Mouse (Mus musculus): ENCODE measurements around the gene Gm6034.
"Not testable (repeated sequence)": the region's sequence is repeated elsewhere in the genome, so short reads cannot be mapped to it uniquely, and the experiment has no call there.

Gene Gm6034

DNA sequence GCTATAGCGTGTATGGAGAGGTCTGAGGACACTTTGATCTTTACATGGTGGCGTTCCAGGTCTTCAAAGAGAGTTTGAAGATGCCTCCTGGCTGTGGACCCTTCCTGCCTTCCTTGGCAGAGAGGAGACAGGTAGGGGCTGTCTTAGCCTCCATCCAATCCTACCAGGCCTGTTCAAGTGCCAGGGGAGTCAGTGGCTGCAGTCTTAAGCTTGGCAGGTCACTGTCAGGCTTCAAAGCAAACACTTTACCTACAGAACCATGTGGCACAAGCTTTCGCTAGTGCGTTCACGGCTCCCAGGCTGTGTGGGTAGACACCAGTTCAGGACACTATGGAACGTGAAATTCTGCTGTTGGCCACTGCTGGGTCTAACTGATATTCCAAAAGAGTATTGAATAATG lies 19.8 kb upstream of the Gm6034 start:
- no peak for DNase-seq (ENCODE audit: low spot score)

DNA sequence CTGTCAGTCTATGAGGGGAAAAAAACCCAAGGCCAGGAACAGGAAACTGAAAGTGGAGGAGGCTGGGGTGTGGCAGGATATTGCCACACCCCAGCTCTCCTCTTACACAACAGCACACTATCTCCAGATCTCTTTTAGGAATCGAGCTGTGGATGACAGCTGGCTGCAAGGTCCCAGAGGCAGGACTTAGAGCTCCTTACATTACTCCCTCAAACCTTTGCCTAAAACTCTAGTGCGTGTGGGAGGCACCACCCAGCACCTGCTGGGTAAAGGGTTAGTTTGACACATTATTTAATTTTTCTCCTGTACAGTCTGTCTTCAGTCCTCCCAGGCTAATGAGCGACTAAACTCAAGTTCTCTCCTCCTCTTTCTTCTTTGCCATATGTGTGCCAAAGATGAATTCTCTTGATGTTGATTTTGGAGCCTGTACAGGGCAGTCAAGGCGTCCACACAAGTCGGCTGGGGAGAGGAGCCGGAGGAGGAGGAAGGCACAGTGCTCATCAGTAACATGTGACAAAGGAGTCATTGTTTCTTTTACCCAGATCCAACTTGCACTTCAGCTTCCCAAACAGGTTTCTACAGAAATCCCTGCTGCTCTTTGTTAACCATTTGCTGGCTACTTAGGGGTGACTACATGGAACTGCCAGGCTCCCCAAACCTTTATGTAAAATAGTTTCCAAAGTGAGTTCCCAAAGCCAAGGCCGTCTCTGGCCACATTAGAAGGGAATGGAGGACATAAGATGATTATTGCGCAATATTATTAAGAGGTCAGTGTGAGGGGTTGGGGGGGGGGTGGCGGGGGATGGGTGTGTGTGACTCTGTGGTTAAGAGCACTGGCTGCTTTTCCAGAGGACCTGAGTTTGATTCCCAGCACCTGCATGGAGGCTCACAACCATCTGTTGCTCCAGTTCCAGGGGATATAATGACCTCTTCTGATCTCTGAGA lies 18.8 kb upstream of the Gm6034 start:
- DNase-seq (ENCODE audit: low spot score): no peak

DNA sequence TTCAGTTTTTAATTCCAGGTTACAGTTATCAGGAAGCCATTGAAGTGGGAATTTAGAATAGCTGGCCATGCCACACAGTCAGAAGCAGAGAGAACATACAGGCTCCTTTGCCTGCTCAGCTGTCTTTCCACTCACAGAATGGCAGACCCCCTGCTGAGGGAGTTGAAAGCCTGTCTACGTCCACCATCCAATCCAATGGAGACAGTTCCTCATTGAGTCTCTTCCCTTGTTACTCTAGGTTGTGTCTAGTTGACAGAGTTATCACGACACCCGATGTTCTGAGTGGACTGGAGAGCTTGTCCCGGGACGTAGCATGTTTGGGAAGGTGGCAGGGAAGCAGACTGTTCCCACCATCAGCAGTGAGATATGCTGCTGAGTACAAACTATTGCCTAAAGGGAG lies 17.6 kb upstream of the Gm6034 start:
- DNase-seq (ENCODE audit: low spot score): no peak

DNA sequence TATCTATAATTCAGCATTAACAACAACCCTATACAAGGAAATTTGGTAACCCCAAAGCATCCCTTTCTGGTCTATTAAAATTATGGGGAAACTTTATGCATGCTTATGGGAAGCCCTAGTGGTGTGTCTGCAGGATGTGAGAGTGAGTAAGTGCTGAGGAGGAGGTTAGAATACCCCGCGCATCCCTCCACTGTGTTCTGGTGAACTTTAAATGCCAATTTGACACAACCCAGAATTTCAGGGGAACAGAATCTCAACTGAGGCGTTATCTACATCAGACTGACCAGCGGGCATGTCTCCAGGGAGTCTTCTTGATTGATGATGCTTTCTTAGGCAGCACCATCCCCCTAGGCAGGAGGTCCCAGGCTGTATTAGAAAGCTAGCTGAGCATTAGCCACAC lies 16.9 kb upstream of the Gm6034 start:
- no peak for DNase-seq (ENCODE audit: low spot score)

DNA sequence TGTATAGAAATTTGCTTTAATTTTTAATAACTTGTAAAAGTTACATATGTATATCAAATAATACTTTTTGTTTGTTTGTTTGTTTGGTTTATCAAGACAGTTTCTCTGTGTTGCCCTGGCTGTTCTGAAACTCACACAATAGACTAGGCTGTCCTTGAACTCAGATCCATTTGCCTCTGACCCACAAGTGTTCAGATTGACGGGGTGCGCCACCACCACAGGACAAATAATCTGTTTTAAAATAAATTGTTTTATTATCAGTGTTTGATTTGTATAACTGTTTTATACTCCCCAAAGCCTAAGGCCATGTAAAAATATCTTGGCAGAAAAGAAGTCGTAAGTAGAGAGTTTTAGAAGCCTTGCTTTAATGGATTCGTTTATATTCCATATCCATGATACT lies 15.1 kb upstream of the Gm6034 start:
- no peak for DNase-seq (ENCODE audit: low spot score)

DNA sequence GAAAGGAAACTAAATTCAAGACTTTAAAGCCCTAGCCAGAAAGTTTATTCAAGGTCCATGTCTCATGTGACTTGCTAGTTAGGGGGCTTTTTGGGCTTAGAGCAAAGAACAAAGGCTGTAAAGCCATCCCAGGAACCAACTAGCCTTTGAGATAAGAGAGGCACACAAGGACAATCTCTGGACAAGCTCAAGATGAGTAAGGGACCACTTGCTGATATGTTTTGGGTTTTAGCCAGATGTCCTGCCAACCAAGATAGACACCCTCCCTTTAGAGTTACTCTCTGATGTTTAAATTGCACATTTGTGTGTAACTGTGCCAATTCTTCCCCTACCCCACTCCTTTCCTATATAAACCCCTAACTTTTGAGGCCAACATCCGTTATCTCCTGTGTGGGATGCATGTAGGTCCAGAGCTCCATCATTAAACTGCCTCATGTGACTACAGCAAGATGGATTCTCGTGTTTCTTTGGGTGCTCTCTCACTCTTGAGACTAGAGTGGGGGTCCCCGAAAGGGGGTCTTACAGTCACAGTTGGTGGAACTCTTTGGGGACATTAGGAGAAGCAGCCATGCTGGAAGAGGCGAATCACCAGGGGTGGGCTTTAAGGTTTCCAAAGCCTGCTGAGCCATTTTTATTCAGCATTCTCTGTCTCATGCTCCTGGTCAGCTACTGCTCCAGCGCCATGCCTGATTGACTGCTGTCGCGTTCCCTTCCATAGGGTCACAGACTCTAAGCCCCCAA lies 13.7 kb upstream of the Gm6034 start:
- no peak for DNase-seq (ENCODE audit: low spot score)

DNA sequence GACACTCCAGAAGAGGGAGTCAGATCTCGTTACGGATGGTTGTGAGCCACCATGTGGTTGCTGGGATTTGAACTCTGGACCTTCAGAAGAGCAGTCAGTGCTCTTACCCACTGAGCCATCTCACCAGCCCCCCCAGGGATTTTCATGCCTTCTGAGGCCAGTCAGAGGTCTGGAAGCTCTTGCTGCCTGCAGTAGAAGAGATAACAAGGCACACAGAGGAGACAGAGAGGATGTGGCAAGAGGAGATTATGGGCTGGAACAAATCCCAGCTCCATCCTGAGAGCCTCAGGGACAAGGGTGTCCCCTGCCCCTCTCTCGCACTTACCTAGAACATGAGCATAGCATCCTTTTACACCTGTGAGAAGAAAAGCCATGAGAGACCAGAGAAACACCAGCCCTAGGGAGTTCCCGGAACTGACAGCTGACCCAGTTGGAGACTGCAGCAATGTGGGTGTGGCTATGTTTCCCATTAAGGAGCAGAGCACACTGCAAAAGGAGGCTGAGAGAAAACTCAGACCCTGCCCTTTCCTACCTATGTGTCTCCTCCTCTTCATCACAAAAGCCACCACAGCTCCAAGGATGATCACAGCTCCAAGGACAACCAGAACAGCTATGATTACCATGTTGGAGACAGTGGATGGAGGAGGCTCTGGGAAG lies 12.6 kb upstream of the Gm6034 start:
- DNase-seq (ENCODE audit: low spot score): not testable (repeated sequence)

DNA sequence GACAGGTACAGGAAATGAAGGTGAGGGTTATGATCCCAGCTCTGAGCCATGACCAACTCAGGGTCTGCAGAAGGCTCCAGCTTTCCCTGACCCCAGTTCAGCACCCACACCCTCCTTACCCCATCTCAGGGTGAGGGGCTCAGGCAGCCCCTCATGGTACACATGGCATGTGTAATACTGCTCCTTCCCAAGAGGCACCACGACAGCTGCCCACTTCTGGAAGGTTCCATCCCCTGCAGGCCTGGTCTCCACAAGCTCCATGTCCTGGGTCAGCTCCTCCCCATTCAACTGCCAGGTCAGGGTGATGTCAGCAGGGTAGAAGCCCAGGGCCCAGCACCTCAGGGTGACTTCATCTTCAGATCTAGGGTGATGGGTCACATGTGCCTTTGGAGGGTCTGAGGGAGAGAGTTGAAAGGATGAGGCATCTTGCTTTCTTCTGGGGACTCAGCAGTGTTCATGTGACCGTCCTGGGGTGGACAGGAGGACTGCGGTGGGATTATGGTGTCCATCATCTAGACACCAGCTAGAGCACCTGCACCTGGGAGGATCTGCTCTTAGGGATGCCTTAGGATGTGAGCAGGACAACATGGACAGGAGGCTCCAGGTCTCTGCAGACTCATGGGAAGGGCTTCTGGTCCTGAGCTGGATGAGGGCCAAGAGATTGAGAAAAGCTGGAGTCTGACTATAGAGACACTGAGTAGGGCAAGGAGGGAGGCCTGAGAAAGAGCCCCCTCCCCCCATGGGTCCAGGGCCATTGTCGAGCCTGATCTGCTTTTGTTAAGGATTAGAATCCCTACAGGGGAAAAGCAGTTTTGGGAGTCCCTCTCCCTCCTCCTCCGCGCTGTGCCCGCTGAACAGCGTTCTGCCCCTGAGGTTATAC lies 11.8 kb upstream of the Gm6034 start:
- DNase-seq (ENCODE audit: low spot score): not testable (repeated sequence)

DNA sequence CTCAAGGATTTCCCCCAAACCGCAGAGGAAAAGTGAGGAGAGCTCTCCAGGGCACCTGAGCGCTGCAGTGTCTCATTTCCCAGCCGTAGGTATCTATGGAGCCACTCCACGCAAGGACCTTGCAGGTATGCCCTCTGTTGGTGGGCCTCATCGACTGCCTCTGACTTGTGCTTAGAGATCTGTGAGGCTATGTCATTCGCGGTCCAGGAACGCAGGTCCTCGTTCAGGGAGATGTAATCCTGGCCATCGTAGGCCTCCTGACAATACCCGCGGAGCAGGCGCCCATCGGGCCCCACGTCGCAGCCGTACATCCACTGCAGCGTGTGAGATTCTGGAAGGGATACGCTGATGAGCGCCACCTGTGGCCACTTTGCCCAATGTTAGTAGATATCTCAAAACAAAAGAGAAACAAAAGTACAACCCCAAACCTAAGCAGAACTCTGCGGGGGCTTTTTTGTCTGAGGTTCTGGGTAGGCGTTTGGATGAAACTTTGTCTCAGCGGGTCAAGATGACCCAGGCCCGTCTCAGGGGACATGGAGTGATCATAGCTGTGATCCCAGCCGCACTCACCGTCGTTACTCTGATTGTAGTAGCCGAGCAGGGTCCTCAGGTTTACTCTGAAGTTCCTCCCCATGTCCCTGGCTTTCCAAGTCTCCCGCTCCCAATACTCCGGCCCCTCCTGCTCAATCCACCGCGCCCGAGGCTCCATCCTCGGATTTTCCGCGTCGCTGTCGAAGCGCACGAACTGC lies 11.0 kb upstream of the Gm6034 start:
- not testable (repeated sequence) for DNase-seq (ENCODE audit: low spot score)

DNA sequence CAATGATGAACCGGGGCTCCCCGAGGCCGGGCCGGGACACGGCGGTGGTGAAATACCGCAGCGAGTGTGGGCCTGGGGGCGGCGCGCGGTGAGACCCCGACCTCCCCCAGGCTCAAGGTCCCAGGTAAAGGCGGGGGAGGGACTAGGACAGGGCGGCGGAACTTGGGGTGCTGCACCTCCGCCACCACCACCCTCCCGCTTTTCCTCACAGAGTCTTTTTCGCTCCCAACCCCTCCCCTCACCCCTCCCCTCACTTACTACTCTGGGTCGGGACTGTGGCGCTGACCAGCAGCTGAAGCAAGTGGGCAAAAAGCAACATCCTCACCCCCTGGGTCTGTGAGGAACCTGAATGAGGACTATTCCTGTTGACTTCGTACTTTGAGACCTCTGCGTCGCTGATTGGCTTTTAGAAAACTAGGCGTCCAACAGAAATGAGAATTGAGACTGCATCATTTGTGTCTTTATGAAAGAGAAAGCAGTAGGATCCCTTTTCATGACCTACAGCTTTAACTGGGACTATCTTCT lies 10.3 kb upstream of the Gm6034 start, which contains the start of gene H2-T23:
Gene H2-T23, minus strand, starts transcription at position 505 of the 525 bp plus-strand sequence.
- peak; percentile 62 for DNase-seq (ENCODE audit: low spot score)

DNA sequence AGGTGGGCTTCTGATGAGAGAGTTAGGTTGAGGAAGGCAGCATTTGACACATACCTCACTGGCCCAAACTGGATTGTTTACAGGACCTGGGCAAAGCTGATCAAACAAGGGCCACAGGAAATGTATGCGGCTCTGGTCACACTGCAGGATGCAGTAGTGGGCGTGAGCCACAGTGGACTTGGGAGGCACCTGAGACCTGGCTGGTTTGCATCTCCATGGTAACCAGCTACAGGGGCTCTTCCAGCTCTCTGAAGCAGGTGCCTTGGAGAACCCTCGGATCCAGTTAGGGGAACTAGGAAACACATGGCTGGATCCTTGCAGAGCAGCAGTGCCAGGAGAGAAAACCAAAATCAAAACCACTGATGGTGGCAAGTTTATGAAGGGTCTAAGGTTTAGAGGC lies 8.2 kb upstream of the Gm6034 start:
- not testable (repeated sequence) for DNase-seq (ENCODE audit: low spot score)

DNA sequence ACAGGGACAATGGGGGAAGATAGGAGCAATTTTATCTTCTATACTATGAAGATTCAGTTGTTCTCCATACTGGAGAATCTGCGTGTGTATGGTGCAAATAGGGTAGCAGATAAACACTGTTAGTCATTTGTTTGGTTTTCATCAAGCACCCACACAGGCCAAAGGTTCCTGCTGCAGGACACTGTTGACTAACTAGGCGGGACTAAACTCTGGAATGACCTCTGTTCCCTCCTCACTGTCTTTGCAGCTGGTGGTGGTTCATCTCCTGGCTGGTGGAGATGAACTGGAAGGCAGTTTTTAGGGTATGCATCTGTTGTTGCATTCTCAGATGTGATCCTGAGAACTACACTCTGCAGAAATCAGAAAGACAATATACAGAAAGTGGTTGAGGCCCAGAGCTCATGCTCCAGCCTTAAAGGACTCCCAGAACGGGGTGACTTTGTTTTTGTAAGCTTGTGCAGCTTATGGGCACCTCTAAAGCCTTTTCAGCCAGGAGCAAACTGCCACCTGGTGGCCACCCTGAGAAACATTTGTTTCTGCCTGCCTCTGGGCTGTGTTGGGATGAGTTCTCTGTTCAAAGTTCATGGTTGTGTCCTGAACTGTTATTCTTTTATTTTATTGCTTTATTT lies 7.6 kb upstream of the Gm6034 start:
- peak; percentile 72 for DNase-seq (ENCODE audit: low spot score)

DNA sequence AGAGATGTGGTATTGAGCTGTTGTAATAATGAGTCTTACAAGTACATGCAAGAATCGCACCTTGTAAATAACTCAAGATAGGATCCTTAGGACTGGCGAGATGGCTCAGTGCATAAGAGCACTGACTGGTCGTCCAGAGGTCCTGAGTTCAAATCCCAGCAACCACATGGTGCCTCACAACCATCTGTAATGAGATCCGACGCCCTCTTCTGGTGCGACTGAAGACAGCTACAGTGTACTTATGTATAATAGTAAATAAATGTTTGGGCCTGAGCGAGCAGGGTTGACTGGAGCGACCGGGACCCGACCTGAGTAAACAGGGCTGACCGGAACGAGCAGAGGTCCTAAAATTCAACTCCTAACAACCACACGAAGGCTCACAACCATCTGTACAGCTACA lies 6.6 kb upstream of the Gm6034 start:
- not testable (repeated sequence) for DNase-seq (ENCODE audit: low spot score)

DNA sequence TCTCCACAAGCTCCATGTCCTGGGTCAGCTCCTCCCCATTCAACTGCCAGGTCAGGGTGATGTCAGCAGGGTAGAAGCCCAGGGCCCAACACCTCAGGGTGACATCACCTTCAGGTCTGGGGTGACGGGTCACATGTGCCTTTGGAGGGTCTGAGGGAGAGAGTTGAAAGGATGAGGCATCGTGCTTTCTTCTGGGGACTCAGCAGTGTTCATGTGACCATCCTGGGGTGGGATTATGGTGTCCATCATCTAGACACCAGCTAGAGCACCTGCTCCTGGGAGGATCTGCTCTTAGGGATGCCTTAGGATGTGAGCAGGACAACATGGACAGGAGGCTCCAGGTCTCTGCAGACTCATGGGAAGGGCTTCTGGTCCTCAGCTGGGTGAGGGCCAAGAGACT lies 2.2 kb upstream of the Gm6034 start:
- not testable (repeated sequence) for DNase-seq (ENCODE audit: low spot score)

DNA sequence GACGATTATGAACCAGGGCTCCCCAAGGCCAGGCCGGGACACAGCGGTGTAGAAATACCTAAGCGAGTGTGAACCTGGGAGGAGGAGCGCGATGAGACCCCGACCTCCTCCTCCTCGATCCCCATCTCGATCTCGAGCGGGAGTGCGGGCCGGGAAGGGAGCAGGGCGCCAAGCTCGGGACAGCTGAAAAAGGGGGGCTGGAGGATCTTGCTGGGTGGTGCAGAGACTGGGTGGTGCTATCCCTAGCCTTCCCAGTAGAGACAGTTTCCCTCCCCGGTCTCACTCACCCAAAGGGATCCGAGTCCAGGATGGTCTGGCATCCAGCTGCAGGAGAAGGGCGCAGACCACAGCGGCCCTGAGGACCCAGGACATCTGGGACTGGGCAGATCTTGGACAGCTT lies 706 bp upstream of the Gm6034 start:
- not testable (repeated sequence) for DNase-seq (ENCODE audit: low spot score)

DNA sequence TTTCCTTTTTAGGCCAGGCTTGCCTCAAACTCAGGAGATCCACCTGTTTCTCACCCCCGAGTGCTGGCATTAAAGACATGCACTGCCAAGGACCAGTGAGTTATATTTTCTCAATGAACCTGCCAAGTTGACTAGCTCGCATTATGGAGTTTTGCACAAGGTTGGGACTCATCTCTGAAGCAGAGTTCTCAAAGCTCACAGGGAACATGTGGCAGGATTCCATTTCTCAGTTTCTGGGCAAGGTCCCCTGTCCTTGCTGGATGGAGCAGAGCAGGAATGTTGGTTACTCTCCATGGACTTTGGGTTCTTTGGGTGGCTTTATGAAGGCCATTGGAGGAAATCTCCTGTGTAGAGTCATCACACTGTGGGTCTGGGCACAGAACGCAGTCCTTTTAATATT lies 525 bp downstream of the Gm6034 start:
- DNase-seq (ENCODE audit: low spot score): no peak

DNA sequence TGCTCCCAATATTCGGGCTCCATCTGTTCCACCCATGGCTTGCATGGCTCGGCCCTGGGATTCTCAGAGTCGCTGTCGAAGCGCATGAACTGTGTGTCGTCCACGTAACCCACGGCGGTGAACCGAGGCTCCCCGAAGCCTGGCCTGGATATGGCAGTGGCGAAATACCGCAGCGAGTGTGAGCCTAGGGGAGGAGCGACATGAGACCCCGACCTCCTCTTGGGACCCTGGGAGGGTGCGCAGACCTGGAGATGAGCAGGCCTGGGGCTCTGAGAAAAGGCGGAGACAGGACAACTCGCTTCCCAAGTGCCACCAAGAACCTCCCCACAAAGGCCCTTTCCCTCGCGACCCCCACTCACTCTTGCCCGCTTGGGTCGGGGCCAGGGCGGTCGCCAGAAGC lies 15.2 kb downstream of the Gm6034 start:
- DNase-seq (ENCODE audit: low spot score): not testable (repeated sequence)

DNA sequence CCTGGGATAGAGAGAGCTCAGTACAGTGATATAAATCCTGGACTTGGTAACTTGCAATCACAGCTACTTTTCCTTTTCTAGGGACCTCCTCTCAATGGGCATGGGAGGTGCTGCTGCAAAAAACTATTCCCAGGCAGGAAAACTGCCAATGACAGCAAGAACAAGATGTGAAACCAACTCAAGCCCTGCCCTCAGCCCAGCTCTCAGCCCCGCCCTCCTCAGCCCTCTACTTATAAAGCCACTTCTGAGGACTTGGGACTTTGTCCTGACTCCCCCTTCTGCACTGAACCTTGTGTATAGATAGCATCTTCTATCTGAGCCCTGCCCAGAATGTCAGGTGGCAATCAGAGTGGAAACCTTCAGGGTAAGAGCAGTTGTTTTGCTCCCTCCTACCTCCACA lies 15.6 kb downstream of the Gm6034 start, which contains the start of gene Gm11127:
Gene Gm11127, minus strand, starts transcription at position 10 of the 400 bp plus-strand sequence.
- peak; percentile 36 for DNase-seq (ENCODE audit: low spot score)

DNA sequence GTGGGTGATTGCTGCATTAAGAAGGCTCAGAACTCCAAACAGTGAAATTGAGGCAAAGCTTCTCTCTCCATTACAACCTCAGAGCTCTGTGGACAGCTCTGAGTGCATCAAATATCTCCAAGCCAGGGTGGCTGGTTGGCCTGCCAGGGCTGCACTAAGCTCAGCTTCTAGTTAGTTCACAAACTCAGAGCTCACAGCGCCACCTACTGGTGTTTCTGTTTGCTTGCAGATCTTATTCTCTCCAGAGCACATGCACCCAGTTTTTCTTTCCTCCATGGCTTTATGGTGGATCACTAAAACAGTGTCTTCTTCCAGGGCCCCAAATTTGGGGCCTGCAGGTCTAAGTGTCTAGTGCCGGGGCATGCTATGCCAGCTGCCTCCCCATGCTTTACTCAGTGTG lies 18.1 kb downstream of the Gm6034 start:
- peak; percentile 32 for DNase-seq (ENCODE audit: low spot score)

DNA sequence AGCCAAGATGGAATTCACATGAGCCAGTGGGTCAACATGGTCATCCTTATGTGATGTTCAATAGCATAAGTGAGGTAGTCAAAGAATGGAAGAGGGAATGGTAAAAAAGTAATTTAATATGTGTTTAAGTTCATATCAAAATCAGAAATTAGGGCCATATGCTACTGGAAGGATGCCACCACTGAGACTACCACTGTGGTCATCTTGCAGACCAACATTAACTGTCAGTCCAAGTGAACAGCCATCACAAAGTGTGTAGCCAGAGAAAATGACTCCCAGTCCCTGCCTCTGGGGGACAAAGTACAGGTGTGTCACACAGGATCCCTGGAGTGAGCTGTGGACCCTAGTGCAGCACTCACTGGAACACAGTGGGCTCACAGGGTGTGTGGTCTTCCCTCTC lies 39.1 kb downstream of the Gm6034 start:
- not testable (repeated sequence) for DNase-seq (ENCODE audit: low spot score)

All from yolk sac, embryonic 10.5 days (tissue).